Mouse (Mus musculus) neural tube, embryonic 13.5 days (tissue): Measurements from ENCODE around the gene Hist1h2bb. TPM values are rescaled to one million over a fixed set of nuclear protein-coding genes. Genes with fewer than 3 reads are reported as not detected.

Source experiments
- microRNA-seq: library from miRNA; unstranded; fragments of <30 nt; microRNA quantifications from one replicate; pipeline ENCODE4, GENCODE M21; 2016
- polyA plus RNA-seq: library from polyadenylated mRNA; unstranded; fragments of >200 nt; fragmentation: Nextera tagmentation; extraction: Ambion mirVana; gene quantifications from 2 replicates; pipeline ENCODE4 v1.2.1, GENCODE M21; 2015

Gene Hist1h2bb
- polyA plus RNA-seq, 1 experiment from 2014 or later, result not detected

Small RNA genes within 50 kb of the gene (microRNA-seq; reads per million reads assigned to microRNA genes)
- not detected for gene Gm44314
- gene Gm44484, result not detected

Other genes starting within 250 kb of the Hist1h2bb start
- 2.4 and 2.6 TPM in 2 replicates for gene Hist1h4h, start 215.7 kb upstream of the Hist1h2bb start, polyA plus RNA-seq
- gene Hist1h2af, start 212.8 kb upstream of the Hist1h2bb start, polyA plus RNA-seq, result 0.95 TPM in 1 of 2 replicates, not detected in the other
- gene Hist1h3g, start 211.3 kb upstream of the Hist1h2bb start, polyA plus RNA-seq, result 1.1 and 1.3 TPM in 2 replicates
- gene Hist1h2bh, start 203.3 kb upstream of the Hist1h2bb start, polyA plus RNA-seq, result 0.61 TPM in 1 of 2 replicates, not detected in the other
- gene Hist1h3f, start 202.7 kb upstream of the Hist1h2bb start, polyA plus RNA-seq, result not detected in 2 replicates
- gene Hist1h4f, start 195.1 kb upstream of the Hist1h2bb start, polyA plus RNA-seq, result not detected in 2 replicates
- gene Hist1h1d, start 193.5 kb upstream of the Hist1h2bb start, polyA plus RNA-seq, result 0.11 and 0.22 TPM in 2 replicates
- gene Hist1h3e, start 184.4 kb upstream of the Hist1h2bb start, polyA plus RNA-seq, result 2.0 and 3.2 TPM in 2 replicates
- 12.3 and 18.7 TPM in 2 replicates for gene Hist1h2ae, start 175.5 kb upstream of the Hist1h2bb start, polyA plus RNA-seq
- gene Hist1h2bg, start 175.3 kb upstream of the Hist1h2bb start, polyA plus RNA-seq, result 2.2 and 3.5 TPM in 2 replicates
- gene Hist1h2bf, start 172.5 kb upstream of the Hist1h2bb start, polyA plus RNA-seq, result 0.81 and 1.6 TPM in 2 replicates
- 1.2 and 1.3 TPM in 2 replicates for gene Hist1h2ad, start 172.4 kb upstream of the Hist1h2bb start, polyA plus RNA-seq
- 0.63 and 2.0 TPM in 2 replicates for gene Hist1h3d, start 171.0 kb upstream of the Hist1h2bb start, polyA plus RNA-seq
- 37.3 and 43.1 TPM in 2 replicates for gene Hist1h4d, start 165.1 kb upstream of the Hist1h2bb start, polyA plus RNA-seq
- 1.6 and 2.1 TPM in 2 replicates for gene Hist1h2be, start 125.6 kb upstream of the Hist1h2bb start, polyA plus RNA-seq
- gene Hist1h1e, start 124.2 kb upstream of the Hist1h2bb start, polyA plus RNA-seq, result 6.1 and 8.1 TPM in 2 replicates
- 0.40 and 0.66 TPM in 2 replicates for gene Hist1h2ac, start 62.8 kb upstream of the Hist1h2bb start, polyA plus RNA-seq
- gene Hist1h2bc, start 62.5 kb upstream of the Hist1h2bb start, polyA plus RNA-seq, result 25.7 and 28.2 TPM in 2 replicates
- not detected in 2 replicates for gene Hist1h1t, start 50.9 kb upstream of the Hist1h2bb start, polyA plus RNA-seq
- gene Hist1h4c, start 48.3 kb upstream of the Hist1h2bb start, polyA plus RNA-seq, result 2.3 and 2.5 TPM in 2 replicates
- gene Hfe, start 35.9 kb upstream of the Hist1h2bb start, polyA plus RNA-seq, result 3.7 and 4.0 TPM in 2 replicates
- gene Hist1h1c, start 7.9 kb upstream of the Hist1h2bb start, polyA plus RNA-seq, result 12.5 and 13.1 TPM in 2 replicates
- gene Hist1h3c, start 1.1 kb upstream of the Hist1h2bb start, polyA plus RNA-seq, result 1.5 and 2.7 TPM in 2 replicates
- gene Hist1h2ab, start 4.4 kb downstream of the Hist1h2bb start, polyA plus RNA-seq, result 5.1 and 9.7 TPM in 2 replicates
- gene Hist1h3b, start 5.5 kb downstream of the Hist1h2bb start, polyA plus RNA-seq, result 0.96 and 2.3 TPM in 2 replicates
- 2.3 TPM in 1 of 2 replicates, not detected in the other for gene Hist1h4b, start 10.3 kb downstream of the Hist1h2bb start, polyA plus RNA-seq
- gene Hist1h4a, start 14.5 kb downstream of the Hist1h2bb start, polyA plus RNA-seq, result 1.1 TPM in 1 of 2 replicates, not detected in the other
- gene Hist1h3a, start 15.7 kb downstream of the Hist1h2bb start, polyA plus RNA-seq, result 1.1 and 1.5 TPM in 2 replicates
- gene Hist1h1a, start 16.9 kb downstream of the Hist1h2bb start, polyA plus RNA-seq, result not detected in 2 replicates
- gene Trim38, start 23.2 kb downstream of the Hist1h2bb start, polyA plus RNA-seq, result not detected in 2 replicates
- not detected in 2 replicates for gene Slc17a2, start 60.3 kb downstream of the Hist1h2bb start, polyA plus RNA-seq
- gene Slc17a3, start 92.7 kb downstream of the Hist1h2bb start, polyA plus RNA-seq, result not detected in 2 replicates
- not detected in 2 replicates for gene Slc17a1, start 121.0 kb downstream of the Hist1h2bb start, polyA plus RNA-seq
- gene Slc17a4, start 168.3 kb downstream of the Hist1h2bb start, polyA plus RNA-seq, result 0.08 and 0.13 TPM in 2 replicates
- gene Hist1h2ba, start 187.4 kb downstream of the Hist1h2bb start, polyA plus RNA-seq, result not detected in 2 replicates
- gene Hist1h2aa, start 187.7 kb downstream of the Hist1h2bb start, polyA plus RNA-seq, result not detected in 2 replicates
- gene Scgn, start 244.5 kb downstream of the Hist1h2bb start, polyA plus RNA-seq, result 0.34 and 0.59 TPM in 2 replicates